Mouse (Mus musculus) bone marrow macrophage, adult 2 months (primary cell): Measurements from ENCODE around the gene Pcp4l1. TPM values are rescaled to one million over a fixed set of nuclear protein-coding genes. Genes with fewer than 3 reads are reported as not detected.
A peak's percentile ranks its signal among the peaks of the same experiment; 100 is the strongest.

Experiments used
- H3K27ac ChIP-seq: 2 replicates; pipeline ENCODE4 v1.5.1; 2012; ENCODE audit warnings: low read depth, low read length; ENCODE audit not compliant: insufficient read depth
- H3K4me1 ChIP-seq: 2 replicates; pipeline ENCODE4 v1.6.1; 2012; ENCODE audit warnings: low read length; ENCODE audit not compliant: control insufficient read depth, insufficient read depth
- H3K4me3 ChIP-seq: 2 replicates; pipeline ENCODE4 v1.5.1; 2012; ENCODE audit warnings: mild to moderate bottlenecking, low read length, moderate library complexity; ENCODE audit not compliant: insufficient read depth
- CTCF ChIP-seq: IDR thresholded peaks from 2 replicates; pipeline ENCODE4 v1.5.1; 2012; ENCODE audit warnings: low read depth, mild to moderate bottlenecking, low read length, moderate library complexity
- POLR2A ChIP-seq: IDR thresholded peaks from 2 replicates; pipeline ENCODE4 v1.6.1; 2012; ENCODE audit warnings: mild to moderate bottlenecking, low read depth, low read length, borderline replicate concordance
- polyA plus RNA-seq: library from polyadenylated mRNA; stranded (reverse); fragments of >200 nt; gene quantifications from 2 replicates; pipeline ENCODE4 v1.2.4, GENCODE M21; 2012; ENCODE audit not compliant: missing spikeins, insufficient read depth, insufficient read length

Pcp4l1 gene
- polyA plus RNA-seq, 1 experiment: 145 TPM

DNA sequence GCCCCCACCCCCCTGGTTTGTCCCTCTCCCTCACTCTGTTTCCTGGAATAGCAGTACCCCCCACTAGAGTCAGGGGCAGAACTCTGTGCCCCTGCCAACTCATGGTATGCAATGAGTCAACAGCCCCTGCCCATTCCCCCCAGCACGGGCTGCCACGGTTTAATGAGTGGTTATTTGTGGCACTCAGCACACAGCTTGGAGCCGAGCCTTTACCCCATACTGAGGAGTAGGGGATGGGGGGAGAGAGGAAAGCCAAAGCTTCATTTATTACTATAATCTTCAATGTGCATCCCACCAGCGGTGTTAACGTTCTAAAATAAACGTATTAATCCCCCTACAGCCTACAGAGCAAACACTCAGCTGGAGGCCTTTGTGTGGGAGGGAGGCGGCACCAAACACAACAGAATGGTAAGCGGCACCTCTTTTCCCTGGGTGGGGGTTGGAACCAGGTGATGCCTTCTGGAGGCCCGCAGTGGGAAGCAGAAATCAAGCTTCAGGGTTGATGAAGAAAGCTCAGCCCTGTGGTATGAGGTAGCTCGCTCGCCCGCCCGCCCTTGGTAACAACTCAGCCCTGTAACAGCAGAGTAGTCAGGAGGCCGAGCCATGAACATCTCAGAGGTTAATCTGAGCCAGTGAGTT is 6.5 kb downstream of the Pcp4l1 start:
- Histone ChIP-seq H3K4me3 (no peak overlapping the region), H3K4me1 (peaks cover 54% of the 10 kb centered on the region)
- TF ChIP-seq POLR2A (no peak), CTCF (no peak)

DNA sequence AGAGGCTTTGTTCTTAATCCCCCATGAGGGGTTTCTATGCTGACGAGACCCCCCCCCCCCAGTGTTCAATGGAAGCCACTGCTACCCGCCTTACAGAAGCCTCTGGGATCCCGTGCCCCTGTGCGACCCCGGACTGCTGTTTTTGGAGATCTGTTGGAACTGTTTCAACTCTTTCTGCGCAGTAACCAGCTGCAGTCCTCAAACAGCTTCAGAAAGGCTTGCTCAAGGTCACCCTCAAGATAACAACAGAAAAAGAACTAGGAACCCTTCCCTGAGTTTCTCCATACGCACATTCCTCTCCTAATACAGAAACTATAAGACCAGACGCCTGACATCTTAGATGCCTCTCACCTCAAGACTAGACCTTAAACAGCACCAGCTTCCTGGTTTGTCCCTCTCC is 7.0 kb downstream of the Pcp4l1 start:
- TF ChIP-seq CTCF (no peak), POLR2A (no peak)
- Histone ChIP-seq H3K4me3 (no peak overlapping the region), H3K4me1 (peaks cover 52% of the 10 kb centered on the region), H3K27ac (no peak overlapping the region)

More for the DNA sequence above, 6.5 kb downstream of the Pcp4l1 start:
- H3K27ac ChIP-seq: no peak overlapping the region

GRCm38 (mm10) chr1:171187851-171188700 is 8.0 kb downstream of the Pcp4l1 start:
- Histone ChIP-seq H3K4me1 (peaks cover 47% of the 10 kb centered on the region), H3K4me3 (no peak overlapping the region), H3K27ac (no peak overlapping the region; the same call in 1 of the 2 replicates)
- TF ChIP-seq POLR2A: no peak
- no peak for TF ChIP-seq CTCF

- Histone ChIP-seq H3K4me1 (peaks cover 57% of the 10 kb centered on the region), H3K4me3 (no peak overlapping the region), H3K27ac (peak overlapping the region; percentile 100)
- no peak for TF ChIP-seq POLR2A
- no peak for TF ChIP-seq CTCF
Measured at GRCm38 (mm10) chr1:171185655-171186054, 10.4 kb downstream of the Pcp4l1 start.

DNA sequence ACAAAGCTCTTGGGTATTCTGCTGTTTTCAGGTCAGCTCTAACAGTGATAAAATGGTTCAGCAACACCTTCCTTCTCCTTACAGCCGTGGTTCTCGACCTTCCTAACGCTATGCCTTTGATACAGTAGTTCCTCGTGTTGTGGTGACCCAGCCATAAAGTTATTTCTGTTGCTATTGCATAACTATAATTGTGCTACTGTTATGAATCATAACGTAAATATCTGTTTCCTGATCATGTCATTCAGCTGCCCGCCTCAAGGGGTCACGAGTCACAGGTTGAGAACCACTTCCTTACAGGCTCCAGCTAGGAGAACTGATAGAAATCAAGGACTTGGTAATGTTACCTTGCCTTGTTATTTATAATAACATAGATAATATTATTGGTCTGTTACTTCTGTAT is 11.8 kb downstream of the Pcp4l1 start:
- TF ChIP-seq CTCF (no peak), POLR2A (no peak)
- Histone ChIP-seq H3K4me1 (peaks cover 68% of the 10 kb centered on the region), H3K27ac (peak overlapping the region; percentile 100), H3K4me3 (peak overlapping the region; percentile 46)

DNA sequence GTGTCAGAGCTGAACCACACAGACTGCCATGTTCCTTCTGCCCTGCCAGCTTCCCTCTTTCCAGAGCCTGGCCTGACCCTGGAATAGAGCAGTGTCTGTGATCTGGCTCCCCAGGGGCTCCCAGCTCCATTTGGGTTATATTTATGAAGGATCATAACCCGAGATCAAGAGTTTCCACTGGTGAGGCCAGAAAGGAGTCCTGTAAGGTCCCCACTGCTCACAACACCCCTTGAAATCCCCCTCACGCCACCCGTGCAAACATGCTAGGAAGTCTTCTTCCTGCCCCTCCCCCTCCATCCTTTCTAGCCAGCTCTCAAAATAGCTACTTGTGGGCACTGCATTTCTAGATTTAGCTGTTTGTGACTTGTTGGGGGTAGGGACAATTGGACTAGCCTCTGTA is 12.4 kb downstream of the Pcp4l1 start:
- Histone ChIP-seq H3K4me3 (peak overlapping the region; percentile 46; the same call in 1 of the 2 replicates), H3K27ac (peak overlapping the region; percentile 100), H3K4me1 (peaks cover 63% of the 10 kb centered on the region)
- TF ChIP-seq CTCF (no peak), POLR2A (no peak)

- Histone ChIP-seq H3K27ac (peak overlapping the region; percentile 100), H3K4me3 (no peak overlapping the region), H3K4me1 (peaks cover 57% of the 10 kb centered on the region)
- no peak for TF ChIP-seq POLR2A
- no peak for TF ChIP-seq CTCF
Measured at GRCm38 (mm10) chr1:171183025-171183424, 13.0 kb downstream of the Pcp4l1 start.

- Histone ChIP-seq H3K27ac (no peak overlapping the region), H3K4me3 (no peak overlapping the region), H3K4me1 (peaks cover 38% of the 10 kb centered on the region)
- TF ChIP-seq POLR2A (no peak), CTCF (no peak)
Measured at GRCm38 (mm10) chr1:171179487-171180171, 16.4 kb downstream of the Pcp4l1 start.

- no peak overlapping the region for H3K27ac ChIP-seq
- H3K4me1 ChIP-seq: peaks cover 57% of the 10 kb centered on the region
- H3K4me3 ChIP-seq: no peak overlapping the region
- TF ChIP-seq CTCF: no peak
- no peak for TF ChIP-seq POLR2A
Measured at GRCm38 (mm10) chr1:171172779-171173178, 23.3 kb downstream of the Pcp4l1 start.
